8 mouse cellular contexts compared by ENCODE assay signal in the genomic region with DNA sequence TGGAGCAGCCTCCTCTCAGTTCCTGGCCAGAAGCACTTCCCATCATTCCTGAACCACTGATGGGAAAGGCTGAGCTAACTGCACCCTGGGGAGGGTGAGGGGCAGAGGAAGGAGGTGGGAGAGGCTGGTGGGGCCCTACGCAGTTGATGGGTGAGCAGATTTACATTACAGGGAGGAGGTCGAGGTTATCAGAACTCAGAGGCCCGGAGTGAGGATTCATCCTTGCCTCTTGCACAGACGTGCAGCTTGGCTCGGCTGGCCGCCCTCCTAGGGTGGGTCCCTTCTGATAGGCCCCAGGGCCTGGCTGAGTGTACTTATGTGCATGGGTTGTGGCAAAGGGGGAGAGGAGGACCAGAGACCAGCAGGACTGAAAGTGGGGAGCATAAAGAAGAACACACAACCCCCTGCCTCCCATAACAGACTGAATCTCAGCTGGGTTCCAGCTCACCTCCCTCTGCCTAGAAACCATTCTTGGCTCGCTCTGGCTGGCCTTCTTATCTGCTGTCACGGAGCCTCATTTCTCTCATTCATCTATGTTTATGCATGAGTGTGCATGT. TPM values are rescaled to one million over a fixed set of nuclear protein-coding genes. Genes with fewer than 3 reads are reported as not detected.
DNase-seq lines count a peak whose midpoint lies in the region; ATAC-seq lines count a peak whose summit lies in the region.

No protein-coding gene starts in this region.

- peak overlapping the region; percentile 51; the same call in 1 of the 2 replicates for H3K27ac ChIP-seq in hindbrain, embryonic 11.5 days (ENCODE audit: low read depth, low read length)
- no peak overlapping the region for H3K27ac ChIP-seq in liver, embryonic 15.5 days (replicated peaks)

- H3K4me1 ChIP-seq in hindbrain, embryonic 11.5 days (replicated peaks; ENCODE audit: control insufficient read depth, insufficient read depth, low read length) = peaks cover 13% of the 10 kb centered on the region
- peaks cover 29% of the 10 kb centered on the region for H3K4me1 ChIP-seq in liver, embryonic 15.5 days (replicated peaks)

- 34% methylated on average over 8 of the region's 8 CpGs for WGBS in hindbrain, embryonic 11.5 days
- WGBS in liver, embryonic 15.5 days (ENCODE audit: insufficient replicate concordance) = 23% methylated on average over 8 of the region's 8 CpGs

- intact Hi-C loops in gastrocnemius, postnatal 14 days (cut with DNase I; ENCODE audit: low total_unique reads) = no loop called here

- no peaks in the 10 kb centered on the region for H3K36me3 ChIP-seq in hindbrain, embryonic 11.5 days (ENCODE audit: control insufficient read depth, insufficient read depth, low read length)
- no peaks in the 10 kb centered on the region for H3K36me3 ChIP-seq in liver, embryonic 15.5 days (replicated peaks)

- H3K9ac ChIP-seq in hindbrain, embryonic 11.5 days (ENCODE audit: low read depth, low read length) = no peak overlapping the region
- H3K9ac ChIP-seq in liver, embryonic 15.5 days = no peak overlapping the region

- no peaks in the 10 kb centered on the region for H3K9me3 ChIP-seq in hindbrain, embryonic 11.5 days (ENCODE audit: control insufficient read depth, low read length)
- no peaks in the 10 kb centered on the region for H3K9me3 ChIP-seq in liver, embryonic 15.5 days (replicated peaks)

- no peak overlapping the region for H3K4me2 ChIP-seq in hindbrain, embryonic 11.5 days (replicated peaks; ENCODE audit: low read depth, low read length)
- no peak overlapping the region for H3K4me2 ChIP-seq in liver, embryonic 15.5 days

- no peak overlapping the region for H3K4me3 ChIP-seq in hindbrain, embryonic 11.5 days (ENCODE audit: low read depth, low read length)
- H3K4me3 ChIP-seq in liver, embryonic 15.5 days (replicated peaks) = no peak overlapping the region

- DNase-seq in gastrocnemius, postnatal 14 days = peak; percentile 43
- DNase-seq in gastrocnemius, postnatal 25 days = no peak
- DNase-seq in cerebellum, adult 11 months = peak; percentile 53
- no peak for DNase-seq in hindbrain, embryonic 11.5 days (ENCODE audit: low spot score)
- DNase-seq in right cerebral cortex, adult 18-20 months = no peak
- DNase-seq in thymus, postnatal 0 days (ENCODE audit: low spot score) = no peak
- no peak for DNase-seq in thymus, postnatal 25 days

- peak; percentile 26; the same call in 1 of the 2 replicates for ATAC-seq in hindbrain, embryonic 11.5 days (ENCODE audit: low FRiP score)
- ATAC-seq in liver, embryonic 15.5 days (ENCODE audit: insufficient read depth) = peak; percentile 43; the same call in 1 of the 2 replicates

- no peaks in the 10 kb centered on the region for H3K27me3 ChIP-seq in hindbrain, embryonic 11.5 days (ENCODE audit: control insufficient read depth, insufficient read depth, low read length)
- no peaks in the 10 kb centered on the region for H3K27me3 ChIP-seq in liver, embryonic 15.5 days

RNA-seq across cellular contexts. Expression of gene Arrb1, which starts 30.1 kb away (rescaled TPM):
- 10 to 100 TPM; 14.3 to 15.2 TPM for total RNA-seq in gastrocnemius, postnatal 14 days (2021)
- total RNA-seq in gastrocnemius, postnatal 25 days (2021) = 10 to 100 TPM; 12.4 to 15.6 TPM
- polyA plus RNA-seq in hindbrain, embryonic 11.5 days (2014; fragmentation: Nextera tagmentation; extraction: Ambion mirVana) = 4.5 and 5.4 TPM in 2 replicates
- 97.2 and 101 TPM in 2 replicates for polyA plus RNA-seq in liver, embryonic 15.5 days (2015; fragmentation: Nextera tagmentation; extraction: Ambion mirVana)
- polyA plus RNA-seq in thymus, postnatal 0 days (2015; fragmentation: Nextera tagmentation; extraction: Ambion mirVana) = 4.6 and 5.2 TPM in 2 replicates

Comparison
In these comparisons a context has a peak if more than half of its experiments do, and no peak if none do; other contexts are left out.
1. DNase-seq: peak in gastrocnemius, postnatal 14 days (single experiment) and cerebellum, adult 11 months (single experiment); none in gastrocnemius, postnatal 25 days (single experiment), hindbrain, embryonic 11.5 days (single experiment), right cerebral cortex, adult 18-20 months (single experiment), thymus, postnatal 0 days (single experiment) and thymus, postnatal 25 days (single experiment).
2. RNA of gene Arrb1, which starts 30.1 kb away (polyA plus RNA-seq): 97.2 to 101 TPM in liver, embryonic 15.5 days; 4.6 to 5.2 TPM in thymus, postnatal 0 days and 4.5 to 5.4 TPM in hindbrain, embryonic 11.5 days; every median in the first group is over 10 times any median in the second.